Mouse (Mus musculus): ENCODE results near the gene Il16. TPM values are rescaled to one million over a fixed set of nuclear protein-coding genes. Genes with fewer than 3 reads are reported as not detected.

Il16 gene
- polyA plus RNA-seq, 1 experiment from 2014 or later, result 1.5 TPM

- Histone ChIP-seq H3K36me3 (no peaks in the 10 kb centered on the region), H3K9me3 (no peaks in the 10 kb centered on the region), H3K9ac (no peak overlapping the region), H3K27me3 (replicated peaks) (no peaks in the 10 kb centered on the region), H3K4me3 (no peak overlapping the region), H3K27ac (no peak overlapping the region), H3K4me2 (replicated peaks) (no peak overlapping the region), H3K4me1 (no peaks in the 10 kb centered on the region)
- ATAC-seq (ENCODE audit: low FRiP score, low read depth), result no peak
- 92% methylated on average over 5 of the region's 5 CpGs for WGBS
These were observed 77.4 kb downstream of the Il16 start for GRCm38 (mm10) chr7:83667936-83668645.

- WGBS, result 88% methylated on average over 4 of the region's 4 CpGs
- no peak overlapping the region for H3K9ac ChIP-seq
- ATAC-seq (ENCODE audit: low FRiP score, low read depth), result no peak
These were observed 79.4 kb downstream of the Il16 start for GRCm38 (mm10) chr7:83666087-83666595.

GRCm38 (mm10) chr7:83662711-83663375, 82.7 kb downstream of the Il16 start:
- H3K4me3 ChIP-seq, result no peak overlapping the region
- H3K4me2 ChIP-seq (replicated peaks), result no peak overlapping the region
- H3K9ac ChIP-seq, result no peak overlapping the region
- H3K36me3 ChIP-seq, result no peaks in the 10 kb centered on the region
- no peaks in the 10 kb centered on the region for H3K27me3 ChIP-seq (replicated peaks)
- H3K27ac ChIP-seq, result no peak overlapping the region
- H3K4me1 ChIP-seq, result no peaks in the 10 kb centered on the region
- no peaks in the 10 kb centered on the region for H3K9me3 ChIP-seq
- WGBS, result 90% methylated on average over 6 of the region's 6 CpGs
- ATAC-seq (ENCODE audit: low FRiP score, low read depth), result no peak

More at GRCm38 (mm10) chr7:83666087-83666595, 79.4 kb downstream of the Il16 start:
- H3K27me3 ChIP-seq (replicated peaks), result no peaks in the 10 kb centered on the region
- no peaks in the 10 kb centered on the region for H3K4me1 ChIP-seq
- no peak overlapping the region for H3K4me2 ChIP-seq (replicated peaks)
- no peaks in the 10 kb centered on the region for H3K36me3 ChIP-seq
- no peak overlapping the region for H3K27ac ChIP-seq
- no peak overlapping the region for H3K4me3 ChIP-seq
- no peaks in the 10 kb centered on the region for H3K9me3 ChIP-seq

GRCm38 (mm10) chr7:83661763-83662162, 83.8 kb downstream of the Il16 start:
- H3K4me1 ChIP-seq, result no peaks in the 10 kb centered on the region
- no peak overlapping the region for H3K4me3 ChIP-seq
- no peak for ATAC-seq (ENCODE audit: low FRiP score, low read depth)
- H3K9ac ChIP-seq, result no peak overlapping the region
- no peak overlapping the region for H3K4me2 ChIP-seq (replicated peaks)
- H3K27me3 ChIP-seq (replicated peaks), result no peaks in the 10 kb centered on the region
- no peaks in the 10 kb centered on the region for H3K36me3 ChIP-seq
- H3K27ac ChIP-seq, result no peak overlapping the region
- 93% methylated on average over 3 of the region's 3 CpGs for WGBS
- no peaks in the 10 kb centered on the region for H3K9me3 ChIP-seq

- Histone ChIP-seq H3K4me3 (no peak overlapping the region), H3K9ac (no peak overlapping the region), H3K9me3 (no peaks in the 10 kb centered on the region), H3K4me1 (no peaks in the 10 kb centered on the region), H3K27me3 (replicated peaks) (no peaks in the 10 kb centered on the region), H3K36me3 (no peaks in the 10 kb centered on the region), H3K27ac (no peak overlapping the region), H3K4me2 (replicated peaks) (no peak overlapping the region)
- no peak for ATAC-seq (ENCODE audit: low FRiP score, low read depth)
- WGBS, result 91% methylated on average over 10 of the region's 10 CpGs
These were observed 84.5 kb downstream of the Il16 start for GRCm38 (mm10) chr7:83661031-83661430.

- no peaks in the 10 kb centered on the region for H3K9me3 ChIP-seq
- no peaks in the 10 kb centered on the region for H3K36me3 ChIP-seq
- no peak for ATAC-seq (ENCODE audit: low FRiP score, low read depth)
- H3K4me2 ChIP-seq (replicated peaks), result no peak overlapping the region
- no peak overlapping the region for H3K9ac ChIP-seq
- H3K4me1 ChIP-seq, result no peaks in the 10 kb centered on the region
- H3K4me3 ChIP-seq, result no peak overlapping the region
- no peak overlapping the region for H3K27ac ChIP-seq
- no peaks in the 10 kb centered on the region for H3K27me3 ChIP-seq (replicated peaks)
- WGBS, result 94% methylated on average over 11 of the region's 11 CpGs
These were observed 85.2 kb downstream of the Il16 start for GRCm38 (mm10) chr7:83660273-83660691.

GRCm38 (mm10) chr7:83659159-83660065, 86.1 kb downstream of the Il16 start:
- WGBS, result 89% methylated on average over 9 of the region's 9 CpGs
- ATAC-seq (ENCODE audit: low FRiP score, low read depth), result no peak
- no peaks in the 10 kb centered on the region for H3K27me3 ChIP-seq (replicated peaks)
- no peak overlapping the region for H3K9ac ChIP-seq
- no peaks in the 10 kb centered on the region for H3K36me3 ChIP-seq
- H3K4me1 ChIP-seq, result no peaks in the 10 kb centered on the region
- no peak overlapping the region for H3K4me2 ChIP-seq (replicated peaks)
- H3K9me3 ChIP-seq, result no peaks in the 10 kb centered on the region
- H3K27ac ChIP-seq, result no peak overlapping the region
- no peak overlapping the region for H3K4me3 ChIP-seq

- no peak for ATAC-seq (ENCODE audit: low FRiP score, low read depth)
- no peaks in the 10 kb centered on the region for H3K9me3 ChIP-seq
- no peaks in the 10 kb centered on the region for H3K36me3 ChIP-seq
- no peaks in the 10 kb centered on the region for H3K4me1 ChIP-seq
- no peak overlapping the region for H3K4me2 ChIP-seq (replicated peaks)
- H3K27me3 ChIP-seq (replicated peaks), result no peaks in the 10 kb centered on the region
- H3K27ac ChIP-seq, result no peak overlapping the region
- 66% methylated on average over 1 of the region's 1 CpGs for WGBS
- no peak overlapping the region for H3K4me3 ChIP-seq
- no peak overlapping the region for H3K9ac ChIP-seq
These were observed 86.8 kb downstream of the Il16 start for GRCm38 (mm10) chr7:83658716-83659115.

- no peak for ATAC-seq (ENCODE audit: low FRiP score, low read depth)
- Histone ChIP-seq H3K9me3 (no peaks in the 10 kb centered on the region), H3K27ac (no peak overlapping the region), H3K4me2 (replicated peaks) (no peak overlapping the region), H3K27me3 (replicated peaks) (no peaks in the 10 kb centered on the region), H3K4me3 (no peak overlapping the region), H3K36me3 (no peaks in the 10 kb centered on the region), H3K4me1 (no peaks in the 10 kb centered on the region), H3K9ac (no peak overlapping the region)
- 63% methylated on average over 5 of the region's 5 CpGs for WGBS
These were observed 90.4 kb downstream of the Il16 start for GRCm38 (mm10) chr7:83654938-83655630.

- no peak for ATAC-seq (ENCODE audit: low FRiP score, low read depth)
- H3K4me2 ChIP-seq (replicated peaks), result no peak overlapping the region
- no peaks in the 10 kb centered on the region for H3K9me3 ChIP-seq
- H3K9ac ChIP-seq, result no peak overlapping the region
- H3K27me3 ChIP-seq (replicated peaks), result no peaks in the 10 kb centered on the region
- WGBS, result 82% methylated on average over 2 of the region's 2 CpGs
- H3K4me1 ChIP-seq, result no peaks in the 10 kb centered on the region
- H3K36me3 ChIP-seq, result no peaks in the 10 kb centered on the region
- H3K4me3 ChIP-seq, result no peak overlapping the region
- no peak overlapping the region for H3K27ac ChIP-seq
These were observed 91.3 kb downstream of the Il16 start for GRCm38 (mm10) chr7:83654196-83654595.

- WGBS, result 90% methylated on average over 2 of the region's 2 CpGs
- H3K4me1 ChIP-seq, result no peaks in the 10 kb centered on the region
- no peak overlapping the region for H3K4me2 ChIP-seq (replicated peaks)
- H3K9me3 ChIP-seq, result no peaks in the 10 kb centered on the region
- H3K36me3 ChIP-seq, result no peaks in the 10 kb centered on the region
- no peaks in the 10 kb centered on the region for H3K27me3 ChIP-seq (replicated peaks)
- no peak for ATAC-seq (ENCODE audit: low FRiP score, low read depth)
- no peak overlapping the region for H3K27ac ChIP-seq
- no peak overlapping the region for H3K4me3 ChIP-seq
- no peak overlapping the region for H3K9ac ChIP-seq
These were observed 91.9 kb downstream of the Il16 start for GRCm38 (mm10) chr7:83653605-83654051.
